Mouse (Mus musculus) small intestine, adult 2 months (tissue): ENCODE results near the gene Adam17.

ENCODE experiments used
- CTCF ChIP-seq: fragments of 200-500 bp; IDR thresholded peaks from 2 replicates; pipeline ENCODE4 v1.5.1; 2012; ENCODE audit warnings: low read depth, mild to moderate bottlenecking, control low read depth, inconsistent platforms, low read length, moderate library complexity, mixed read lengths; ENCODE audit not compliant: insufficient replicate concordance, insufficient read length; ENCODE audit errors: extremely low read depth
- POLR2A ChIP-seq: fragments of 200-500 bp; IDR thresholded peaks from 2 replicates; pipeline ENCODE4 v1.6.1; 2012; ENCODE audit warnings: low read depth, mild to moderate bottlenecking, control low read depth, inconsistent platforms, low read length, moderate library complexity

DNA sequence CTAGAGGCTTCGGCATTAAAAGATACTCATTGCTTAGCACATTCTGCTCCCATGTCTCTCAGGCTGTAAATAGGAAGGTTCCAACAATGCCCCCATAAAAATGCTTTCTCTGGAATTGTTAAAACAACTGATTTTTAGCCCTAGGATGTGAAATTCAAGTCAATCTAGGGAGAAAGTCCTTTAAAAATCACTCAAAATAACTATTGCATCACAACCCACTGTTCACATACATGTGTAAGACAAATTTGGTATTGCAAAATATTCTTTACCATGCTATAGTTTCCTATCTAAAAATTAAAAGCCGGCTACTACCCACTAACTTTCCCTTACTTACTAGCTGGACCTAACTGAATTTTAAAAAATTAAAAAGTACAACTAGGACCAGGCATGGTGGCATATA, 12.8 kb upstream of the Adam17 start:
- no peak for TF ChIP-seq CTCF
- TF ChIP-seq POLR2A = no peak
